Mouse (Mus musculus): Measurements from ENCODE around the gene Zfp934. TPM values are rescaled to one million over a fixed set of nuclear protein-coding genes. Genes with fewer than 3 reads are reported as not detected.

Gene Zfp934
- polyA plus RNA-seq, 1 experiment from 2014 or later = 16.5 TPM

Other genes with a start within 250 kb of the Zfp934 start
- gene Gm3604, start 188.0 kb downstream of the Zfp934 start, polyA plus RNA-seq (2015; fragmentation: Nextera tagmentation; extraction: Ambion mirVana) = 5.3 and 5.7 TPM in 2 replicates
- gene Gm49359, start 104.4 kb downstream of the Zfp934 start, polyA plus RNA-seq (2015; fragmentation: Nextera tagmentation; extraction: Ambion mirVana) = 9.9 and 10.0 TPM in 2 replicates
- gene Zfp935, start 12.7 kb downstream of the Zfp934 start, polyA plus RNA-seq (2015; fragmentation: Nextera tagmentation; extraction: Ambion mirVana) = not detected in 2 replicates
- 8.5 and 8.8 TPM in 2 replicates for gene 6720489N17Rik, start 53.0 kb upstream of the Zfp934 start, polyA plus RNA-seq (2015; fragmentation: Nextera tagmentation; extraction: Ambion mirVana)
- 20.3 and 22.0 TPM in 2 replicates for gene Platr25, start 189.5 kb upstream of the Zfp934 start, polyA plus RNA-seq (2015; fragmentation: Nextera tagmentation; extraction: Ambion mirVana)
- gene Gm5141, start 214.6 kb upstream of the Zfp934 start, polyA plus RNA-seq (2015; fragmentation: Nextera tagmentation; extraction: Ambion mirVana) = 6.2 and 8.4 TPM in 2 replicates